In the genomic region with DNA sequence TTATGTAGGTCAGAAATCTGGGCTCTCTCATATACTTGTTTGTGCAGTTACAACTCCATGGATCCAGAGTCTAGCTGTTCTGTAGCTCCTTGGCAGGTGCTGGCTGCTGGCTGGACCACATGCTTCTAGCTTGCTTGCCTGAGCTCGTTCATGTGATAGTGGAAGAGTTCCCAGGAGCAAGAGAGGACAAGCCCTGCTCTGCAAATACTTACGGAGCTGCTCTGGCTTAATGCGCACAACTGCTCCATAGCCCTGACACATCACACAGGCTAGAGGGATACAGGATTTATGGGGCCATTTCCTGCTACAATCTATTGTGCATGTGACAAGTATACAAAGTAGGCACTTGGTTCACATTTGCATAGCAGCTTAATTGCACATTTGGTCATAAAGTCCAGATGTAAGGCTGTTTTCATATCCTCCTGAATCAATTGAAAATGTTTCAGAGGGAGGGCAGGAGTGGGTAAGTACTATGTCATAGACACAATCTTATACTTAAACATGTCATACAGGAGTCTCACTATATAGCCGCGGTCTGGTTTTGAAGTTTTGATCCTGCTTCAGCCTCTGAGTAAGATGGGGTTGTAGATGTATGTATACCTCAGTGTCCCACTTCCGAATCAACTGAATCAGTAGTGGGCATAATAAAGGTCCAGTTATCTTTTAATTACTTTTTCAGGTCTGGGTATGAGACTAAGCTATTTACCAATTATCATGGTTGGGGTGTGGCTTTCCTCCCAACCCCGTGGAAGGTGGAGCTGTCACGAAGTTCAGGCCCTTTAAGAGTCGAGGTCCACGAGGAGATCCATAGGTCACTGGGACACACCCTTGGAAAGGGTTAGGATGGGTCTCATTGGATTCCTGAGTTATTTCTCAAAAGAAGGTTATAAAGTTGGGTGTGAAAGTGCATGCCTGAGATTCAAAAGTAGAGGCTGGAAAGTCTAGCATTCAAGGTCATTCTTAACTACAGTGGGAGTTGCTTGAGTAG, we compare ENCODE assay signal across 15 mouse cellular contexts.
DNase-seq lines count a peak whose midpoint lies in the region; ATAC-seq and TF ChIP-seq lines count a peak whose summit lies in the region.
"Had no signal": no experiment of that assay in that cellular context is flagged by ENCODE, and none has a peak within 500 bp of the region (broad histone marks: within the 10 kb centered on the region; RNA-seq: fewer than 3 reads in every experiment).

No protein-coding gene starts in this region.

- no peaks in the 10 kb centered on the region for H3K36me3 ChIP-seq in embryonic facial prominence, embryonic 14.5 days (ENCODE audit: control insufficient read depth, insufficient read depth, low read length)
- no peaks in the 10 kb centered on the region for H3K36me3 ChIP-seq in neural tube, embryonic 14.5 days (ENCODE audit: control insufficient read depth, insufficient read depth, low read length)
- H3K36me3 ChIP-seq: liver, embryonic 13.5 days had no signal

- no peaks in the 10 kb centered on the region for H3K4me1 ChIP-seq in embryonic facial prominence, embryonic 14.5 days (ENCODE audit: control insufficient read depth, insufficient read depth, low read length)
- H3K4me1 ChIP-seq in neural tube, embryonic 14.5 days (ENCODE audit: control insufficient read depth, insufficient read depth, low read length) = peaks cover 4% of the 10 kb centered on the region; the same call in 1 of the 2 replicates
- H3K4me1 ChIP-seq in cerebellum, adult 2 months (ENCODE audit: control insufficient read depth, insufficient read depth, low read length) = no peaks in the 10 kb centered on the region
- H3K4me1 ChIP-seq: liver, embryonic 13.5 days had no signal

- H3K9ac ChIP-seq in embryonic facial prominence, embryonic 14.5 days (ENCODE audit: low read depth, low read length) = no peak overlapping the region
- no peak overlapping the region for H3K9ac ChIP-seq in neural tube, embryonic 14.5 days (replicated peaks; ENCODE audit: low read depth, low read length)
- H3K9ac ChIP-seq: liver, embryonic 13.5 days had no signal

- no peak for TF ChIP-seq POLR2A in cerebellum, adult 2 months (IDR thresholded peaks at IDR 0.05; ENCODE audit: borderline replicate concordance, insufficient read depth, low read length)

- no peak overlapping the region for H3K4me2 ChIP-seq in embryonic facial prominence, embryonic 14.5 days (ENCODE audit: low read depth, low read length)
- H3K4me2 ChIP-seq in neural tube, embryonic 14.5 days (ENCODE audit: low read depth, low read length) = no peak overlapping the region
- H3K4me2 ChIP-seq: liver, embryonic 13.5 days had no signal

- H3K4me3 ChIP-seq in embryonic facial prominence, embryonic 14.5 days (ENCODE audit: low read depth, low read length) = no peak overlapping the region
- H3K4me3 ChIP-seq in neural tube, embryonic 14.5 days (ENCODE audit: low read depth, low read length) = no peak overlapping the region
- H3K4me3 ChIP-seq in cerebellum, adult 2 months (replicated peaks; ENCODE audit: insufficient read depth, low read depth, low read length) = no peak overlapping the region
- H3K4me3 ChIP-seq: erythroblast, embryonic 14.5 days; liver, embryonic 13.5 days had no signal

- 87% methylated on average over 10 of the region's 10 CpGs for WGBS in embryonic facial prominence, embryonic 14.5 days
- WGBS in neural tube, embryonic 14.5 days = 67% methylated on average over 10 of the region's 10 CpGs
- 84% methylated on average over 10 of the region's 10 CpGs for WGBS in cerebellum, adult 2 months

- peak; percentile 30 for DNase-seq in layer of hippocampus, adult 9-11 months
- DNase-seq in layer of hippocampus, postnatal 25 days (ENCODE audit: extremely low spot score in 1 of 2, low spot score in 1 of 2) = no peak
- DNase-seq in embryonic facial prominence, embryonic 14.5 days (ENCODE audit: low spot score) = peak; percentile 72
- DNase-seq in gastrocnemius, postnatal 36 days = peak; percentile 28 to 50
- DNase-seq in kidney, adult 18-20 months = no peak
- no peak for DNase-seq in cerebellum, adult 2 months
- no peak for DNase-seq in left cerebral cortex, postnatal 14 days (ENCODE audit: low spot score in 2 of 2)
- DNase-seq: cerebellum, postnatal 36 days; kidney, adult 11 months; liver, embryonic 13.5 days; lung, postnatal 36 days; midbrain, embryonic 14.5 days had no signal

- intact Hi-C loops in gastrocnemius, postnatal 36 days (cut with DNase I) = loop anchor here (5.0 kb wide), 1 partner anchor 89 kb away; a partner anchor contains a TSS
- intact Hi-C loops in left cerebral cortex, postnatal 14 days (cut with DNase I) = no loop called here

- TF ChIP-seq CTCF in cerebellum, adult 2 months (IDR thresholded peaks at IDR 0.05; ENCODE audit: borderline replicate concordance, insufficient read depth, low read depth, low read length) = no peak

- H3K27ac ChIP-seq in embryonic facial prominence, embryonic 14.5 days (replicated peaks; ENCODE audit: low read depth, low read length) = no peak overlapping the region
- peak overlapping the region; percentile 28; the same call in 1 of the 2 replicates for H3K27ac ChIP-seq in neural tube, embryonic 14.5 days (ENCODE audit: low read depth, low read length)
- no peak overlapping the region for H3K27ac ChIP-seq in cerebellum, adult 2 months (ENCODE audit: insufficient read depth, low read length)
- H3K27ac ChIP-seq: liver, embryonic 13.5 days had no signal

- no peaks in the 10 kb centered on the region for H3K9me3 ChIP-seq in embryonic facial prominence, embryonic 14.5 days (ENCODE audit: control insufficient read depth, low read length)
- no peaks in the 10 kb centered on the region for H3K9me3 ChIP-seq in neural tube, embryonic 14.5 days (ENCODE audit: control insufficient read depth, low read length)
- H3K9me3 ChIP-seq: liver, embryonic 13.5 days had no signal

- ATAC-seq in embryonic facial prominence, embryonic 14.5 days (ENCODE audit: low read depth) = peak; percentile 77; the same call in 1 of the 2 replicates
- ATAC-seq in neural tube, embryonic 14.5 days (ENCODE audit: low read depth) = peak; percentile 94

- no peaks in the 10 kb centered on the region for H3K27me3 ChIP-seq in embryonic facial prominence, embryonic 14.5 days (replicated peaks; ENCODE audit: control insufficient read depth, insufficient read depth, low read length)
- H3K27me3 ChIP-seq in neural tube, embryonic 14.5 days (ENCODE audit: control insufficient read depth, insufficient read depth, low read length) = no peaks in the 10 kb centered on the region
- no peaks in the 10 kb centered on the region for H3K27me3 ChIP-seq in cerebellum, adult 2 months (ENCODE audit: control insufficient read depth, insufficient read depth, low read length)
- H3K27me3 ChIP-seq: CH12.LX; liver, embryonic 13.5 days had no signal

Comparison
In these comparisons a context has a peak if more than half of its experiments do, and no peak if none do; other contexts are left out.
1. DNase-seq: peak in layer of hippocampus, adult 9-11 months (single experiment), embryonic facial prominence, embryonic 14.5 days (single experiment) and gastrocnemius, postnatal 36 days (2 of 2); none in layer of hippocampus, postnatal 25 days (0 of 2), kidney, adult 18-20 months (single experiment), cerebellum, adult 2 months (0 of 2) and left cerebral cortex, postnatal 14 days (0 of 2).